Mouse (Mus musculus) heart, embryonic 15.5 days (tissue): ENCODE results near the gene Tnf. TPM values are rescaled to one million over a fixed set of nuclear protein-coding genes. Genes with fewer than 3 reads are reported as not detected.

Experiments used
- ATAC-seq: fragments of 200-750 bp; cut with Nextera tagmentation; replicated peaks from 2 replicates; pipeline ENCODE4 v1.8.0; 2017; ENCODE audit warnings: low read depth, moderate TSS enrichment; ENCODE audit not compliant: insufficient number of reproducible peaks, insufficient read depth, low FRiP score
- H3K27ac ChIP-seq: fragments of 300-500 bp; sonication (generic); 2 replicates; pipeline ENCODE4 v1.5.1; 2015; ENCODE audit warnings: mild to moderate bottlenecking, inconsistent platforms
- H3K27me3 ChIP-seq: fragments of 300-500 bp; sonication (generic); 2 replicates; pipeline ENCODE4 v1.6.1; 2015; ENCODE audit warnings: inconsistent platforms
- H3K36me3 ChIP-seq: fragments of 300-500 bp; sonication (generic); 2 replicates; pipeline ENCODE4 v1.6.1; 2015; ENCODE audit warnings: mild to moderate bottlenecking, inconsistent platforms
- H3K4me1 ChIP-seq: fragments of 300-500 bp; sonication (generic); replicated peaks from 2 replicates; pipeline ENCODE4 v1.6.1; 2015; ENCODE audit warnings: inconsistent platforms
- H3K4me2 ChIP-seq: fragments of 300-500 bp; sonication (generic); 2 replicates; pipeline ENCODE4 v1.6.1; 2015; ENCODE audit warnings: inconsistent platforms, mild to moderate bottlenecking, moderate library complexity
- H3K4me3 ChIP-seq: fragments of 300-500 bp; sonication (generic); 2 replicates; pipeline ENCODE4 v1.5.1; 2015; ENCODE audit warnings: mild to moderate bottlenecking, inconsistent platforms
- H3K9ac ChIP-seq: fragments of 300-500 bp; sonication (generic); 2 replicates; pipeline ENCODE4 v1.6.1; 2015; ENCODE audit warnings: mild to moderate bottlenecking, inconsistent platforms
- H3K9me3 ChIP-seq: fragments of 300-500 bp; sonication (generic); replicated peaks from 2 replicates; pipeline ENCODE4 v1.6.1; 2016; ENCODE audit warnings: inconsistent platforms
- WGBS: fragments of 180-500 bp; shearing (Covaris S2); methylation state at CpG from one replicate; pipeline ENCODE4 v1.1.7; 2015; ENCODE audit warnings: mixed read lengths; 5-methylcytosine and 5-hydroxymethylcytosine counted together
- polyA plus RNA-seq: library from polyadenylated mRNA; unstranded; fragments of >200 nt; fragmentation: Nextera tagmentation; extraction: Ambion mirVana; gene quantifications from 2 replicates; pipeline ENCODE4 v1.2.1, GENCODE M21; 2015

Gene Tnf
- polyA plus RNA-seq: 0.43 TPM in 1 of 2 replicates, not detected in the other

DNA sequence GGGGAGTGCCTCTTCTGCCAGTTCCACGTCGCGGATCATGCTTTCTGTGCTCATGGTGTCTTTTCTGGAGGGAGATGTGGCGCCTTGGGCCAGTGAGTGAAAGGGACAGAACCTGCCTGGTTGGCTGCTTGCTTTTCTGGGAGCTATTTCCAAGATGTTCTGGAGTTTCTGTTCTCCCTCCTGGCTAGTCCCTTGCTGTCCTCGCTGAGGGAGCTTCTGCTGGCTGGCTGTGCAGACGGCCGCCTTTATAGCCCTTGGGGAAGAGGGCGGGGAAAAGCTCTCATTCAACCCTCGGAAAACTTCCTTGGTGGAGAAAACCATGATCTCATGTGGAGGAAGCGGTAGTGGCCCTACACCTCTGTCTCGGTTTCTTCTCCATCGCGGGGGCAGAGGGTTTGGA is at the start of gene Tnf:
Tnf (minus strand) TSS at position 221 of the 400 bp plus-strand sequence.
- Histone ChIP-seq H3K4me3 (peak within 1 kb of the TSS; percentile 18), H3K4me1 (peaks cover 6% of the 10 kb centered on the region; the same call in 1 of the 2 replicates), H3K36me3 (no peaks in the 10 kb centered on the region), H3K9ac (0 out of 2 replicates have a peak within 1 kb of the TSS, but pooled peaks have one; percentile 28), H3K4me2 (peak within 1 kb of the TSS; percentile 21; the same call in 1 of the 2 replicates), H3K27me3 (peaks cover 78% of the 10 kb centered on the region), H3K27ac (no peak within 1 kb of the TSS), H3K9me3 (no peaks in the 10 kb centered on the region)
- ATAC-seq: no peak
- 27% methylated on average over 13 of the region's 13 CpGs for WGBS

- Histone ChIP-seq H3K27me3 (no peaks in the 10 kb centered on the region), H3K4me1 (peaks cover 9% of the 10 kb centered on the region), H3K4me3 (no peak overlapping the region), H3K27ac (no peak overlapping the region), H3K36me3 (peaks cover 79% of the 10 kb centered on the region), H3K9me3 (no peaks in the 10 kb centered on the region), H3K9ac (no peak overlapping the region), H3K4me2 (no peak overlapping the region)
- ATAC-seq: no peak
- WGBS: 71% methylated on average over 15 of the region's 15 CpGs
These were observed 49.4 kb upstream of the Tnf start for GRCm38 (mm10) chr17:35251162-35251719.

DNA sequence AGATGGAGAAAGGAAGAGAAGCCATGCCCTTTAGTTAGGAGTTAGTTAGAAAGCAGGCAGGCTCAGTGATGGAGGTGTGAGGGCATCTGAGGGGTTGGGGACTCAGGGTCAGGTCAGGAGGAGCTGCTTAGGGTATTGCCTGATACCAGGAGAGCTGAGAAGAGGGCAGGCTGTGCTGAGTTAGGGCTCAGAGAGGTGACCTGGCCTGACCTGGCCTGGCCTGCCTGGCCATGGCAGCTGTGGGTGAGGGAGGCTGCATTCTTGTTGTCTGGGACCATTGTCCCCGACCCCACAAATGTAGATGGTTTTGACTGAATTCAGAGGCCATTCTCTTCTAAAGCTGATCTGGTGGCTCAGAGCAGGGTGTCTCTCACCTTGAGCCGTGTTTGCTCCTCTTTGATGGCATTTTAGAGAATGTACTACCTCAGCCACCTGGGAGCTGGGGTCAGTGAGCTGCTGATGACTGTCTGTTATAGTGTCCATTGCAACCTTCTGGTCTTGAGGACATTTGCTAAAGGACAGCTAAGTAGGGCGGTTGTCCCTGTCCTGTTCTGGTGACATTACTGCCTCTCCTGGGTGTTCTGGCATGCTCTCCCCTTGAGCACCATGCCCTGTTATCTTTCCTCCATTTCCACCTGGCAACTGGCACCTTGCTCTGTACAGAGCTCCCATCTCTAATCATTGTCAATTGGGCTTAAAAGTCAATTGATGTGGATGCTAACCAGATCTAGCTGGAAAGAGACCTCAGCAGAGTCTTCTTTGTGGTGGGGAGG is 48.7 kb upstream of the Tnf start:
- ATAC-seq: no peak

GRCm38 (mm10) chr17:35249451-35250197 is 47.8 kb upstream of the Tnf start:
- ATAC-seq: no peak
- Histone ChIP-seq H3K27ac (no peak overlapping the region), H3K4me2 (no peak overlapping the region), H3K9ac (no peak overlapping the region), H3K27me3 (no peaks in the 10 kb centered on the region), H3K9me3 (no peaks in the 10 kb centered on the region), H3K4me1 (peaks cover 25% of the 10 kb centered on the region), H3K36me3 (peaks cover 95% of the 10 kb centered on the region), H3K4me3 (no peak overlapping the region)
- WGBS: 88% methylated on average over 19 of the region's 19 CpGs

More for the DNA sequence above, 48.7 kb upstream of the Tnf start:
- no peak overlapping the region for H3K4me2 ChIP-seq
- H3K9ac ChIP-seq: no peak overlapping the region
- H3K4me3 ChIP-seq: no peak overlapping the region
- no peak overlapping the region for H3K27ac ChIP-seq
- peaks cover 86% of the 10 kb centered on the region for H3K36me3 ChIP-seq
- WGBS: 91% methylated on average over 3 of the region's 3 CpGs
- H3K4me1 ChIP-seq: peaks cover 16% of the 10 kb centered on the region
- no peaks in the 10 kb centered on the region for H3K9me3 ChIP-seq
- no peaks in the 10 kb centered on the region for H3K27me3 ChIP-seq

- H3K4me2 ChIP-seq: no peak overlapping the region
- H3K27ac ChIP-seq: no peak overlapping the region
- no peak for ATAC-seq
- H3K9ac ChIP-seq: no peak overlapping the region
- H3K27me3 ChIP-seq: no peaks in the 10 kb centered on the region
- 87% methylated on average over 14 of the region's 14 CpGs for WGBS
- H3K9me3 ChIP-seq: no peaks in the 10 kb centered on the region
- H3K4me3 ChIP-seq: no peak overlapping the region
- peaks cover 31% of the 10 kb centered on the region for H3K4me1 ChIP-seq
- peaks cover 98% of the 10 kb centered on the region for H3K36me3 ChIP-seq
These were observed 47.2 kb upstream of the Tnf start for GRCm38 (mm10) chr17:35248986-35249385.

DNA sequence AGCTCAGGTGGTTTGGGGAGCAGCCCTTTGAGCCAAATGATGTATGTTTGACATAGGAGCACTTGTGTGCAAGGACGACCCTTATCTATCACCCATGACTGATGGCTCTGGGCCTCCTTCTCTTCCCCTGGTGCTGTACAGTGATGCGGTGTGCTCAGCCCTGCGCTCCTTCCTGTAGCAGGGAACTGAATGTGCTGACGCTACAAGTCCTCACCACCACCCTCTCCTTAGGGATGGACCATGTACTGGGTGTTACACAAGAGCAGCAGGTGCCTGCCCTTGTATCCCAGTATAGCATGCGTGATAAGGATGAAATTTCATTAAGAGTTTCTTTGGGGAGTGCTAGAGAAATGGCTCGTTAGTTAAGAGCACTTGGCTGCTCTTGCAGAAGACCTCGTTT is 45.3 kb upstream of the Tnf start:
- H3K9ac ChIP-seq: no peak overlapping the region
- H3K4me3 ChIP-seq: no peak overlapping the region
- no peaks in the 10 kb centered on the region for H3K9me3 ChIP-seq
- peaks cover 86% of the 10 kb centered on the region for H3K36me3 ChIP-seq
- no peak overlapping the region for H3K27ac ChIP-seq
- ATAC-seq: no peak
- H3K4me2 ChIP-seq: no peak overlapping the region
- peaks cover 42% of the 10 kb centered on the region for H3K4me1 ChIP-seq
- 65% methylated on average over 7 of the region's 7 CpGs for WGBS
- H3K27me3 ChIP-seq: no peaks in the 10 kb centered on the region

DNA sequence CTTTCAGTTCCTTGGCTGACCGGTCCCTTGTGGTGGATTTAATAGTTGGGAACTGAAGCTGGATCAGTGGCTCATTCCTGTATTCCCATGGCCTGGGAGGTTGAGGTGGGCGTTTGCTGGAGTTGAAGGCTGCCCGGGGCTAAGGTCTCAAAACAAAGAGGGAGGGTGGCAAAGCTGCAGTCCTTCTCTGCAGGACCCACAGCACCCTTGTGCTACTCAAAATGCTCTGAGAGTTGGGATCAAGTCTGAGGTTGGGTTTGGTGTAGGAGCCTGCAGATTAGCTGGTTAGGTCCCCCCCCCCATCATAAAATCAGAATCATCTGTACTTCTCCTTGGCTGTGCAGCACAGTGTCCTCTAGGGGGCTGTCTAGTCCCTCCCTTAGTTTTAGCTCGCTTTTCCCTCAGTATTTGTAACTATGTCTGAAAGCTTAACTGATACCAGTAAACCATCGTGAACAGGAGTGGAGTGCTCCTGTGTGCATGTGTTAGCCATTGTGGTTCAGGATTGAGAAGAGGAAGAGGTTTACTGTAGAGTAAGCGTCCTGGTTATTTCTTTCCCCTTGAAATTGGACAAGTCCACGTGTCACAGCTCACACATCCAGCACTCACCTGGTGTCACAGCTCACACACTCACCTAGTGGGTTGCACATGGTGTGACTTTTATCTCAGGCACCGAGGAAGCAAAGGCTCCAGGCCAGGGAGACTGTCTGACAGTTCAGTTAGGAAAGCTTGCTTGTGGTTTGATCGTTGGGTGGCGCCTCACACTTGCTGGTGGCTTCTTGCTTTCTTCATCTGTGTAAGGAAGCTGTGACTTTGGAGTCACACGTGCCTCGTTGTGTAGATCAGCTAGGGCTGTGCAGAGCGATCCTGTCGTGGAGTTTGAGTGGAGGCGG is 44.2 kb upstream of the Tnf start:
- no peak overlapping the region for H3K4me3 ChIP-seq
- H3K27ac ChIP-seq: no peak overlapping the region
- no peak overlapping the region for H3K9ac ChIP-seq
- ATAC-seq: no peak
- no peaks in the 10 kb centered on the region for H3K9me3 ChIP-seq
- H3K27me3 ChIP-seq: no peaks in the 10 kb centered on the region
- peaks cover 76% of the 10 kb centered on the region for H3K36me3 ChIP-seq
- H3K4me2 ChIP-seq: no peak overlapping the region
- H3K4me1 ChIP-seq: peaks cover 43% of the 10 kb centered on the region
- 75% methylated on average over 15 of the region's 15 CpGs for WGBS

- Histone ChIP-seq H3K9me3 (no peaks in the 10 kb centered on the region), H3K9ac (peak overlapping the region; percentile 93), H3K27me3 (no peaks in the 10 kb centered on the region), H3K4me3 (peak overlapping the region; percentile 81), H3K27ac (no peak overlapping the region), H3K4me1 (peaks cover 50% of the 10 kb centered on the region), H3K36me3 (peaks cover 66% of the 10 kb centered on the region), H3K4me2 (peak overlapping the region; percentile 79)
- no peak for ATAC-seq
- 65% methylated on average over 2 of the region's 2 CpGs for WGBS
These were observed 43.2 kb upstream of the Tnf start for GRCm38 (mm10) chr17:35244999-35245398.

- WGBS: 4% methylated on average over 16 of the region's 16 CpGs
- no peaks in the 10 kb centered on the region for H3K27me3 ChIP-seq
These were observed 41.3 kb upstream of the Tnf start for GRCm38 (mm10) chr17:35243086-35243485.

GRCm38 (mm10) chr17:35242015-35242941 is 40.5 kb upstream of the Tnf start:
- Histone ChIP-seq H3K4me3 (peak overlapping the region; percentile 81), H3K9ac (peak overlapping the region; percentile 93), H3K4me2 (peak overlapping the region; percentile 79), H3K36me3 (peaks cover 41% of the 10 kb centered on the region), H3K27me3 (no peaks in the 10 kb centered on the region), H3K9me3 (no peaks in the 10 kb centered on the region), H3K4me1 (peaks cover 49% of the 10 kb centered on the region), H3K27ac (peak overlapping the region; percentile 98)
- WGBS: under 1% methylated on average over 55 of the region's 55 CpGs
- ATAC-seq: peak; percentile 37

More at GRCm38 (mm10) chr17:35243086-35243485, 41.3 kb upstream of the Tnf start:
- Histone ChIP-seq H3K27ac (peak overlapping the region; percentile 98), H3K36me3 (peaks cover 48% of the 10 kb centered on the region), H3K4me1 (peaks cover 50% of the 10 kb centered on the region), H3K9me3 (no peaks in the 10 kb centered on the region), H3K4me3 (peak overlapping the region; percentile 81), H3K9ac (peak overlapping the region; percentile 93), H3K4me2 (peak overlapping the region; percentile 79)
- ATAC-seq: no peak
